Mouse (Mus musculus) E14TG2a.4 (cell line): ENCODE data around the gene Tmem59l.
A peak's percentile ranks its signal among the peaks of the same experiment; 100 is the strongest.

Experiments used
- H3K27me3 ChIP-seq: 2 replicates; pipeline ENCODE4 v1.6.1; 2014; ENCODE audit warnings: low read length, control low read depth; ENCODE audit not compliant: insufficient read depth
- H3K36me3 ChIP-seq: 2 replicates; pipeline ENCODE4 v1.6.1; 2014; ENCODE audit warnings: low read length, control low read depth; ENCODE audit not compliant: insufficient read depth
- H3K4me1 ChIP-seq: replicated peaks from 2 replicates; pipeline ENCODE4 v1.6.1; 2014; ENCODE audit warnings: low read depth, low read length, control low read depth
- H3K4me3 ChIP-seq: replicated peaks from 2 replicates; pipeline ENCODE4 v1.5.1; 2014; ENCODE audit warnings: mild to moderate bottlenecking, low read length
- H3K9me3 ChIP-seq: 2 replicates; pipeline ENCODE4 v1.6.1; 2014; ENCODE audit warnings: low read length, control low read depth
- CTCF ChIP-seq: conservative IDR thresholded peaks from 2 replicates; pipeline ENCODE4 v1.5.1; 2014; ENCODE audit warnings: low read length
- NANOG ChIP-seq: IDR thresholded peaks from 2 replicates; pipeline ENCODE4 v1.6.1; 2014; ENCODE audit warnings: borderline replicate concordance, low read length, mixed read lengths
- POU5F1 ChIP-seq: IDR thresholded peaks from 2 replicates; pipeline ENCODE4 v1.6.1; 2014; ENCODE audit warnings: low read length, borderline replicate concordance

Gene Tmem59l

DNA sequence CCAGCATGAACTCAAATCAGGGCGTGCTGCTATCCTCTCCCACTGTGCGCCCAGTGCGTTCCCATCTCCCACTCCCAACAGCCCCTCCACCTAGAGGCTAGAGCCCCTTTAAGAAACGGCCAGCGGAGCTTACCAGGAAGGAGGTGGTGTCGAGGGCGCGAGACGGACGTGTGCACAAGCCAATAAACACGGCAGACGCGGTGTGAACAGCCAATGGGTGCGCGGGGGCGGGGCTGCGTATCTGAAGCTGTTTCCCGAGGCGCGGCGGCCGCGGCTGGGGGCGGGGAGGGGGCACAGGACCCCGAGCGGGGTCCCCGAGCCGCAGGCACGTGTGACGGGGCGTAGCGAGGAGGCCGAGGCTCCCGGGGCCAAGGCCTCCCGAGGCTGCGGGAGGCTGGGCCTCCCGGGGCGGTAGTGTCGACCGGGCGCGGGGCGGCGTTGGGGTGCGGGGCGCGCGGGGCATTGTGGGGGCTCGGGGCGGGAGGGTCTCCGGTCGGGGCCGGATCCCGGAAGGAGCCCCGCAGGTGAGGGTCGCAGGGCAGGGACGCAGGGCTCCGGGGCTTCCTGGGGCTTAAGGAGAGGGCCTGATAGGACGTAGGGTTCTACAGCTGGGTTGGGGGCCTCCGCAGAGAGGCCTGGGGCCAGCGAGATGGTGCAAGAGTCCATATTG is 40.5 kb upstream of the Tmem59l start, which contains the start of the genes Fkbp8 and Kxd1:
Gene Fkbp8 (plus strand): TSS at position 213 of the 670 bp plus-strand sequence.
Gene Kxd1 (minus strand): TSS at position 445 of the 670 bp plus-strand sequence.
- no peaks in the 10 kb centered on the region for H3K27me3 ChIP-seq
- peak within 1 kb of the TSS; percentile 84 for H3K4me3 ChIP-seq
- no peak for TF ChIP-seq NANOG
- no peak for TF ChIP-seq CTCF
- TF ChIP-seq POU5F1 = no peak
- no peaks in the 10 kb centered on the region for H3K9me3 ChIP-seq
- H3K36me3 ChIP-seq = peaks cover 37% of the 10 kb centered on the region
- H3K4me1 ChIP-seq = peaks cover 68% of the 10 kb centered on the region

DNA sequence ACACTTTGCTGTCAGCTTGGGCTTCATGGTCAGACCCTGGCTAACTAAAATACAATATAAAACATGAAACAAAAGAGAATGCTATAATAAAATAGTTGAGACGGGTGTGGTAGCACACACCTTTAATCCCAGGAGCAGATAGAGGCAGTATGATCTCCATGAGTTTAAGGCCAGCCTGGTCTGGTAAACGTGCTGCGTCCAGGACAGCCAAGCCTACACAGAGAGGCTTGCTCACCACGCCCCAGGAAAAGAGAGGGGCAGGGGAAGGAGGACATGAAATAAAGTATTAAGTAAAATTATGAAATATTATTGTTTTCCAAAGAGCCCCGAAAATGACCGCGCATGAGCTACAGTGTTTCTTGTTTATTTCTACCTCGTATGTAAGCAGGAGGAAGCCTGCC is 40.0 kb upstream of the Tmem59l start:
- Histone ChIP-seq H3K36me3 (peaks cover 31% of the 10 kb centered on the region), H3K4me1 (peaks cover 65% of the 10 kb centered on the region), H3K4me3 (peak overlapping the region; percentile 84), H3K9me3 (no peaks in the 10 kb centered on the region), H3K27me3 (no peaks in the 10 kb centered on the region)
- no peak for TF ChIP-seq CTCF

DNA sequence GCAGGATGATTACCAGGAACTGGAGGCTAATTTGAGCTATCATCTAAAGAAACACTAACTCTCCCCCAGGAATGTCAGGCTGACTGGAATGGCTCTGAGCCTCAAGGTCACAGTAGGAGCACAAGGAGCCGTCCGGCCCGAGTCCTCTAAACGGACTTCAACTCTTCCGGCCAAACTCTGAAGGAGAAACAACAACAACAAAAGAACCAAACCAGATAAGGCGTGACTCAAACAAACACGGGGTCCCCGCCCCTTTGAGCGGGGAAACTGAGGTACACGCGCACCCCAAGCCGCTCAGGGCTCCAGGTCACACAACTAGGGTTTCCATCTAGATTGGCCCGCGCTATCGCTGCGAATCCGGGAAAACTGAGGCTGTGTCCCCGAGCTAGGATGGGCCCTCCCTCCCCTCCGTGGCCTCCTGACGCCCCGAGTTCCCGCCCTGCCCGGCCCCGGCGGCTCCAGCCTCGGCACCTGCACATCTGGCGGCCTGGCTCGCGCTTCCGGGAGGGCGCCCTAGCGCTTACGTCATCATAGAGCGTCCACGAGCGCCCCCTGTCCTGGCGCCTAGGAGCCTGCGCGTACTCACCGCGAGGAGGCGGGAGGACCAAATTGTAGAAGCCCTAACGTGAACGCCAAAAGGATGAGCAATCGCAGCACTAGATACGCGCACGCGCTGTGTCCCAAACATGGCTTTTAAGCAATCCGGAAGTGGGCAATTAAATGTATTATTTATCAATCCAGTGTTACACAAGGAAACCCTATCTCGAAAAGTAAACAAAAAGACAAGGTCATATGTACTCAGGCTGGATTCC is 35.6 kb upstream of the Tmem59l start:
- Histone ChIP-seq H3K9me3 (no peaks in the 10 kb centered on the region), H3K4me1 (peaks cover 65% of the 10 kb centered on the region), H3K4me3 (peak overlapping the region; percentile 87), H3K27me3 (no peaks in the 10 kb centered on the region), H3K36me3 (peaks cover 29% of the 10 kb centered on the region)
- no peak for TF ChIP-seq NANOG
- TF ChIP-seq CTCF = 0 out of 2 replicates have a peak, but pooled peaks have one; percentile 10

DNA sequence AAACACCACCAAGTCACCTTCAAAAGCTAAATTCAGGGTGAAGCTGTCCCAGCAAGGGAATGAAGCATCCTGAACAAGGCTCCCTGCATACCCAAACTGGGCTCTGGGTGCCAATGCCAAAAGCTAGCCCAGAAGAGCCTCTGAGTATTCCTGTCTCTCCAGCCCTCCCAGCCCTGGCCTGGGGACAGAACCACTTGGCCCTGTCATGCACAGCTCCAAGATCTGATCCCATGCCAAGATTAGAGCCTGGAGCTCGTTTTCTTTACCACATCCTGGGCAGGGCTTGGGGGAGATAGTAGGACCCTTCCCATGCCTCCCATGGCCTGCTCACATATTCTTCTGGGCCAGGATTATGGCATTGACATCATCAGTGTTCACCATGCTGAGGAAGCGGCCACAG is 32.4 kb upstream of the Tmem59l start:
- Histone ChIP-seq H3K36me3 (peaks cover 58% of the 10 kb centered on the region), H3K4me3 (no peak overlapping the region), H3K9me3 (no peaks in the 10 kb centered on the region), H3K4me1 (peaks cover 72% of the 10 kb centered on the region), H3K27me3 (no peaks in the 10 kb centered on the region)
- TF ChIP-seq NANOG = no peak
- TF ChIP-seq CTCF = no peak
- no peak for TF ChIP-seq POU5F1

GRCm38 (mm10) chr8:70519043-70519442 is 31.9 kb upstream of the Tmem59l start:
- Histone ChIP-seq H3K9me3 (no peaks in the 10 kb centered on the region), H3K4me1 (peaks cover 73% of the 10 kb centered on the region), H3K36me3 (peaks cover 63% of the 10 kb centered on the region), H3K27me3 (no peaks in the 10 kb centered on the region), H3K4me3 (no peak overlapping the region)
- TF ChIP-seq CTCF (no peak), NANOG (no peak), POU5F1 (no peak)

- H3K36me3 ChIP-seq = peaks cover 73% of the 10 kb centered on the region
- no peak for TF ChIP-seq POU5F1
- no peak for TF ChIP-seq CTCF
- no peak for TF ChIP-seq NANOG
- peak overlapping the region; percentile 2; the same call in 1 of the 2 replicates for H3K4me3 ChIP-seq
- H3K27me3 ChIP-seq = no peaks in the 10 kb centered on the region
- peaks cover 76% of the 10 kb centered on the region for H3K4me1 ChIP-seq
- no peaks in the 10 kb centered on the region for H3K9me3 ChIP-seq
These were observed 30.9 kb upstream of the Tmem59l start for GRCm38 (mm10) chr8:70517940-70518643.

GRCm38 (mm10) chr8:70513441-70513840 is 26.3 kb upstream of the Tmem59l start:
- H3K27me3 ChIP-seq = no peaks in the 10 kb centered on the region
- H3K9me3 ChIP-seq = no peaks in the 10 kb centered on the region
- TF ChIP-seq CTCF = no peak
- H3K36me3 ChIP-seq = peaks cover 80% of the 10 kb centered on the region
- no peak overlapping the region for H3K4me3 ChIP-seq
- peaks cover 72% of the 10 kb centered on the region for H3K4me1 ChIP-seq

DNA sequence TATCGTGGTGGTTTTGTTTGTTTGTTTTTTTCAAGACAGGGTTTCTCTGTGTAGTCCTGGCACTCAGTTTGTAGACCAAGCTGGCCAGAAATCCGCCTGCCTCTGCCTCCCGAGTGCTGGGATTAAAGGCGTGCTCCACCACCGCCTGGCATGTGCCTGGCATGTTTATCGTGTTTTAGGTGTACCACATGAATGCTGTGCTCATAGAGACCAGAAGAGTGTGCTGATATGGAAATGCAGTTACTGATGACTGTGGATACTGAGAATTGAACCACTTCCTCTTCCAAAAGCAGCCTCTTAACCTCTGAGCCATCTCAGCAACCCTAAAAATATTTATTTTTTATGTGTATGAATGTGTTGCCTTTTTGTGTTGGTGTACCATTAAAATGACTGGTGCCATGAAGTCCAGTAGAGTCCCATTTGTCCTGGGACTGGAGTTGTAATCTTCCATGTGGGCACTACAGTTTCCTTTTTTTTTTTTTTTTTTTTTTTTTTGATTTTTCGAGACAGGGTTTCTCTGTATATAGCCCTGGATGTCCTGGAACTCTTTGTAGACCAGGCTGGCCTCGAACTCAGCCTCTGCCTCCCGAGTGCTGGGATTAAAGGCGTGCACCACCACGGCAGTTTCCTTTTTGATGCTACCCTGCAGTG is 25.2 kb upstream of the Tmem59l start:
- TF ChIP-seq CTCF (no peak), POU5F1 (no peak), NANOG (no peak)
- H3K36me3 ChIP-seq = peaks cover 81% of the 10 kb centered on the region
- H3K27me3 ChIP-seq = no peaks in the 10 kb centered on the region
- peaks cover 71% of the 10 kb centered on the region for H3K4me1 ChIP-seq
- H3K4me3 ChIP-seq = 0 out of 2 replicates have a peak overlapping the region, but pooled peaks have one; percentile 97
- no peaks in the 10 kb centered on the region for H3K9me3 ChIP-seq
